Mouse (Mus musculus) right cerebral cortex, postnatal 4 days (tissue): ENCODE results near the gene Hist3h2ba.
A peak's percentile ranks its signal among the peaks of the same experiment; 100 is the strongest.
"Not testable (repeated sequence)": the region's sequence is repeated elsewhere in the genome, so short reads cannot be mapped to it uniquely, and the experiment has no call there.

Source experiments
- DNase-seq: peaks from one replicate; pipeline ENCODE4 v3.0.0-alpha.2; 2022

Gene Hist3h2ba

DNA sequence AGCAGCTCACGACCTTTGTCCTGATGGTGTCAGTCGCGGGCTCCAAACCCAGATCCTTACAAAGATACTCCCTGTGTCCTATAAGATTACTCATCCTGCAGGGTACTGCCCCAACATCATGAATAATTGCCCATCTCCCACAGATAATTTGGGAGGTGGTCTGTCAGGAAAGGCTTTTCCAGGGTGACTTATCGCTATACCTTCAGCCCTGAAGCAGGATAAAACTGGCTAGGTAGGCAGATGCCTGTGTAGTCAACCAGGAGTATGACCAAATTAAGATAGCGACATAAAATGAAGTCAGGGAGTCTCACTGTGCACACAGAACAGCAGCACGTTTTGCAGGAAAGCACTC is 9.7 kb upstream of the Hist3h2ba start:
- DNase-seq = no peak

GRCm38 (mm10) chr11:58944136-58944535 is 4.6 kb upstream of the Hist3h2ba start:
- no peak for DNase-seq

GRCm38 (mm10) chr11:58947306-58947705 is 1.4 kb upstream of the Hist3h2ba start:
- no peak for DNase-seq

- peak; percentile 69 for DNase-seq
Measured at GRCm38 (mm10) chr11:58947798-58948528, 757 bp upstream of the Hist3h2ba start.

DNA sequence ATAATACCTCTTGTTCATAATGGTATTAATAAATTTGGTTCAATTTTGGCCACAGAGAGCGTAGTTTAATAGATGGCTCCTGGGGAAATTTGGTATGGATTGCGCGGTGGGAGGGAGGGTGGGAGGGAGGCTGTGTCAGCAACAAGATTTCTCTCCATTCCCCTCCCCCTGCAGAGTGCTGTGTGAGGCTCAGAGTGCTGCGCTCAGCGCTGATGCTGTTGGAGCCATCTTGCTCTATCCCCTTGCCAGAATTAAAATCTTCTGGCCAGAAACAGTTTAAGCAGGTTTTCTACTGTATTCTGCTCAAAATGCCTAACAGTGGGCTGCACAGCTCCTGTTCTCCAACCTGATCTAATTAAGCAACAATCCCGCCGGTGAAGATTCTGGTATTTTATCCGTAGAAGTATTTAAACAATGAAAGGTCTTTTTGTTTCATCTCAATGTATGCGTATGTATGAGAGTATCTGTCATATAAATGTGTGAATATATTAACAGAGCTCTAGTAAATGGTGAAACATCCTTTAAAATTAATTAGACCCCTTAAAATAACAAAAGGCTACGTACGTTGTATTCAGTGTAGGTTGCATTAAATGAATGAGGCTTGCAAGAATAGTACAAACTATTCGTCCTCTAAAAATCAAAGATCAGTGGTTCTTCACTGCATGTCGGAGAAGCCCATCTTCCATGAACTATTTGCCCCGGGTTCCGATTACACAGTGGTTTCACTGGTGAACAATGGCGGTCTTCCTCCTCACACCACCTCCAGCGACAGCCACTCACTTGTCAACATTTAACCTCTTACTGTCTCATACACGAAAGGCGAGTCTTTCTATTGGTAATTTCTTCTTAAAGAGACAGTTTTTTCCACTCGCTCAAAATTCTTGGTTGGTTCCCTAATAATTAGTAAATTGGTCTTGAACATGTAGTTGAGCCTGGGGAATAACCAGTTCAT is 1.0 kb downstream of the Hist3h2ba start:
- peak; percentile 61 for DNase-seq

GRCm38 (mm10) chr11:58951210-58951609 is 2.5 kb downstream of the Hist3h2ba start:
- no peak for DNase-seq

DNA sequence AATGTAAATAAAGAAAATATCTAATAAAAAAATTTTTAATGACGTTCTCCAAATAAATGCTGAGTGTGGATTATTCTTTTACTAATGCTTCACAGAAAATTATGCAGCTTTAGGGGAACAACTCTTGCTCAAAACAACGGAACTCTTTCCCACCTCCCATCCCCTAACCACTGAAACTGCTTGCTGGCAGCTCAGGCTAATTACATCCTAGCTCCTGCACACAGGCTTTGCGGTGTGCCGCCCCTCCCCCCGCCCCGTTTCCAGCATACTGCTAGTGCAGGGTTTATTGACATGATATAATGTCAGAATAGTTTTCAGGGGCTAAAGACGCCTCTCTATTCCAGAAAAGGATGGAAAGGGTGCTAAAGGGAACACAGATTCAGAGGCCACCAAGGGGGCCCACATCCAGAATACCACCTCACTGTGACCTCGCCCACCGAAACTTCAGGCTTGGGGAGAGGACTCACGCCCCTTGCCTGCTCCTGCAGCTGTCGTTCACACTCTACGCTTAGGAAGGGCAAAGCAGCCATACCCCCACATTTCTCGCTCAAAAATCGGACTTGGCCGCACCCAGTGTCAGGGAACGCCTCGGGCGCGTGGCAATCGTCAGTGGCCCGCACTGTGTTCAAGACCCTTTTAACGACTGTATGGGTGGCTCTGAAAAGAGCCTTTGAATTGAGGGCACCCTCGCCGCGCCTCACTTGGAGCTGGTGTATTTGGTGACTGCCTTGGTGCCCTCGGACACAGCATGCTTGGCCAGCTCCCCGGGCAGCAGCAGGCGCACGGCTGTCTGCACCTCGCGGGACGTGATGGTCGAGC is 4.8 kb downstream of the Hist3h2ba start:
- DNase-seq = peak; percentile 38

GRCm38 (mm10) chr11:58954170-58954419 is 5.4 kb downstream of the Hist3h2ba start:
- DNase-seq = not testable (repeated sequence)

GRCm38 (mm10) chr11:58954420-58955142 is 5.9 kb downstream of the Hist3h2ba start, which contains the start of the genes Hist3h2a and Trim17:
TSS of gene Hist3h2a (plus strand) at chr11:58954685.
TSS of gene Trim17 (plus strand) at chr11:58954685.
- DNase-seq = peak; percentile 82

GRCm38 (mm10) chr11:58955143-58955867 is 6.6 kb downstream of the Hist3h2ba start:
- DNase-seq = peak; percentile 25

GRCm38 (mm10) chr11:58955868-58956257 is 7.1 kb downstream of the Hist3h2ba start:
- no peak for DNase-seq

DNA sequence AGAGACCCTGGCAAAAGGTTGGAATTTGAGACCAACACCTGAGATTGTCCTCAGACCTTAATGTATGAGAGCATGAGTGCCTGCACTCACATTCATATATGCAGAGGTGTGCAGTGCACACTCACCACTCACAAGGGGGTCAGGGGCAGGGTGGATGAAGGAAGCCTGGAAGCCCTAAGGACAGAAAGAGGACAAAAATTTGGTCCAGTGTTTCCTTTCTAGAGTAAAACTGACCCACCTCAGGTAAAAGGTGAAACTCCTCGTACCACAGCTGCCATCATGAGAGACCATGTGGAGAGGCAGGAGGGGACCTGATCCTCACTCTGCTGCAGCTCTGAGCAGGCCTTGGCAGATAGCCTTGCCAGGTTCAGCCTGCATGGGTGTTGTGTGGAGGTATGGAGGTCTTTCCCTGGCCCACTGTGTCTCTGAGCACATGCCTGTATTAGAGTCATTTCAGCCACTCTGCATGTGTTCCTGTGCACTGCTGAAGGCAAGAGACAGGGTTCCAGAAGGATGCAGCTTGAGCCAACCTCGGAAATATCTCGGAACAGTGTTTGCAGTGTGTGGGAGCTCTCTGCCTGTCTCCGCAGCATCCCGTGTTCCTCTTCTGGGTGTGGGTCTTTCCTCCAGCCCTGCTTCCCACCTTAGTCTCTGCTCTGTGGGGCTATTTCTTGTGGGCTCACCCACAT is 8.7 kb downstream of the Hist3h2ba start:
- DNase-seq = no peak

DNA sequence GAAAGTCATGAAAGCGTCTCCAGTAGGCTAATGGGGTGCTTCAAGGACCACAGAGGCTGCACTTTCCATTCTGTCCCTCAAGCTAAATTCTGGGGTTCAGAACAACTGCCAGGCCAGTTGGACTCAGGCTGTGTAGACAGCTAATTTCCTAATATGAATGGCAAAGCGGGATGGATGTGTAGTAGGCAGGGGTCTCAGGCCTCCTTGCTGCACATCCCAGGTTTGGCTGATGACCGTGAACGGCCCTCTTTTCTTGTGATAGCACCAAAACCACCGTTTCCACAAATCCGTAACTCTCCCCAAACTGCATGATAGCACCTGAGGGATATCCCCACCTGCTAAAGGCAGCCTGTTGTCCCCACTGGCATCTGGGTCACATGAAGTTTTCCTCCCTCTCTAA is 9.8 kb downstream of the Hist3h2ba start:
- no peak for DNase-seq

GRCm38 (mm10) chr11:58959186-58959825 is 10.6 kb downstream of the Hist3h2ba start:
- DNase-seq = no peak

GRCm38 (mm10) chr11:58959921-58960465 is 11.3 kb downstream of the Hist3h2ba start:
- DNase-seq = peak; percentile 74

DNA sequence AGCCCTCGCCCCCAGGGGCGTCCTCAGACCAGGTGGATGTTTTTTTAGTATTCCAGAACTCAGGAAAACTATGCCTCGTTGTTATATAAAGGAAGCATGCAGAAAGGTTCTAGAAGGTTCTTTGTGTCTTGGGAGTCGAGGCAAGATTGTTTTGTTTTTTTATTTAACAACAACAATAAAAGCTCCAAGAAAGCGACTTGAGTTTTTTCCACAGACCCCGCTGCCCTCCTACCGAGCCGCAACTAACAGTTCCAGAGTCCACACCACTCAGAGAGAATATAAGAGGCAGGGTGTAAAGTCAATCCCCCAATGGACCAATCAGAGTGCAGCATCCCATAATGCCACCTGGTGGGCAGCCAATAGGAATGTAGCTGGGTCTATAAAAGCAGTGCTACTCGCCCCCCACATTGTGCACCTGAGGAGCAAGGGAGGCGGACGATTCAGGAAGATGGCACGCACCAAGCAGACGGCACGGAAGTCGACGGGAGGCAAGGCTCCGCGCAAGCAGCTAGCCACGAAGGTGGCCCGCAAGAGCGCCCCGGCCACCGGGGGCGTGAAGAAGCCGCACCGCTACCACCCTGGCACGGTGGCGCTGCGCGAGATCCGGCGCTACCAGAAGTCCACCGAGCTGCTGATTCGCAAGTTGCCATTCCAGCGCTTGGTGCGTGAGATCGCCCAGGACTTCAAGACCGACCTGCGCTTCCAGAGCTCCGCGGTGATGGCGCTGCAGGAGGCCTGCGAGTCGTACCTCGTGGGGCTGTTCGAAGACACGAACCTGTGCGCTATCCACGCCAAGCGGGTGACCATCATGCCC is 12.9 kb downstream of the Hist3h2ba start:
- no peak for DNase-seq

DNA sequence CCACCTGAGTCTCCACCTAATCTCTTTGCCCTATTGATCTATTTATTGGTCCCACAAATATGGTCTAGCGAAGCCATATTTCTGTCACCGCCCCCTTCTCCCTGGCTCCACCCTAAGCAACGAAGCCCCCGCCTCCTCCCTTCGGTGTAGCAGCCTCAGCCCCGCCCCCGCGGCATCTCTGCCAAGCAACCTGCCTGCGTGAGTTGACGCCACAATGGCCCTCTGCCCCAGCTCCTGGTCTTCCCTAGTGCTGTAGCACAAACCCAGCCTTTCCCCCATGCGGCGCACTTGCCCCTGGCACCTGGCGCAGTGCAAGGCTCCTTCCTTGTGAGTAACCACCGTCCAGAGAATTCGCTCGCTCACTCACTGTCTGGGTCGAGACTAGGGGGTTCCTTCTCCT is 14.8 kb downstream of the Hist3h2ba start:
- no peak for DNase-seq

- DNase-seq = no peak
Measured at GRCm38 (mm10) chr11:58964216-58964615, 15.5 kb downstream of the Hist3h2ba start.

DNA sequence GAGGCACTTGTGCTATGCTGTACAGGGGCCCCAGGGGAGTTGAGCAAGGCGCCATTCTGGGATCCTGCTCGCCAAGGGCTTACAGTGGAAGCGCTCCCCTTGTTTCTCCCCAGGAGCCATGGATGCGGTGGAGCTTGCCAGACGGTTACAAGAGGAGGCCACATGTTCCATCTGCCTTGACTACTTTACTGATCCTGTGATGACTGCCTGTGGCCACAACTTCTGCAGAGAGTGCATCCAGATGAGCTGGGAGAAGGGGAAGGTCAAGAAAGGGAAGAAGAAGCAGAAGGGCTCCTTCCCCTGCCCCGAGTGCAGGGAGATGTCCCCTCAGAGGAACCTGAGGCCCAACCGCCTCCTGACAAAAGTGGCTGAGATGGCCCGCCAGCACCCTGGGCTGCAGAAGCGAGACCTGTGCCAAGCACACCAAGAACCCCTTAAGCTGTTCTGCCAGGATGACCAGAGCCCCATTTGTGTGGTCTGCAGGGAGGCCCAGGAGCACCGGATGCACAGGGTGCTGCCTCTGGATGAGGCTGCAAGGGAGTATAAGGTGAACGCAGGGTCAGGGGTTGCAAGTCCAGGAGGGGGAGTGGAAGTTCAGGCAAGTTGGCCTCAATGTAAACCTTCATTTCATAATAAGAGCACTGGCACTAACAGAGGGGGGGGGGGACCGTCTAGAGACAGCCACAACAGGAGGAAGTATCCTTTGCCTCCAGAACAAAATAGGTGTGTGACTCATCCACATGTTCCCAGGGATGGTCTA is 16.5 kb downstream of the Hist3h2ba start:
- no peak for DNase-seq
